Mouse (Mus musculus): ENCODE data around the gene Mbl1. TPM values are rescaled to one million over a fixed set of nuclear protein-coding genes. Genes with fewer than 3 reads are reported as not detected.
A peak's percentile ranks its signal among the peaks of the same experiment; 100 is the strongest.

Gene Mbl1
- polyA plus RNA-seq (2014; fragmentation: Nextera tagmentation; extraction: Ambion mirVana), result not detected in 2 replicates

- Histone ChIP-seq H3K9ac (no peak within 1 kb of the TSS), H3K27me3 (ENCODE audit: control insufficient read depth, insufficient read depth, low read length) (no peaks in the 10 kb centered on the region), H3K4me1 (replicated peaks; ENCODE audit: control insufficient read depth, insufficient read depth, low read length) (no peaks in the 10 kb centered on the region), H3K27ac (no peak within 1 kb of the TSS), H3K4me2 (replicated peaks) (no peak within 1 kb of the TSS), H3K36me3 (replicated peaks; ENCODE audit: control insufficient read depth, insufficient read depth) (no peaks in the 10 kb centered on the region), H3K9me3 (ENCODE audit: control insufficient read depth, low read length) (no peaks in the 10 kb centered on the region), H3K4me3 (replicated peaks; ENCODE audit: low read length) (no peak within 1 kb of the TSS)
- ATAC-seq (ENCODE audit: low FRiP score), result no peak
- WGBS, result 95% methylated on average over 7 of the region's 7 CpGs
- DNase-seq (ENCODE audit: low spot score), result no peak
Measured at GRCm38 (mm10) chr14:41151220-41151898, at the start of gene Mbl1. Gene Mbl1, plus strand, starts transcription at chr14:41151458.

- no peak overlapping the region for H3K4me2 ChIP-seq (replicated peaks)
- no peaks in the 10 kb centered on the region for H3K27me3 ChIP-seq (ENCODE audit: control insufficient read depth, insufficient read depth, low read length)
- no peak overlapping the region for H3K4me3 ChIP-seq (replicated peaks; ENCODE audit: low read length)
- H3K4me1 ChIP-seq (replicated peaks; ENCODE audit: control insufficient read depth, insufficient read depth, low read length), result no peaks in the 10 kb centered on the region
- no peaks in the 10 kb centered on the region for H3K9me3 ChIP-seq (ENCODE audit: control insufficient read depth, low read length)
- no peak overlapping the region for H3K27ac ChIP-seq
- 87% methylated on average over 2 of the region's 2 CpGs for WGBS
- DNase-seq (ENCODE audit: low spot score), result no peak
- H3K36me3 ChIP-seq (replicated peaks; ENCODE audit: control insufficient read depth, insufficient read depth), result no peaks in the 10 kb centered on the region
- ATAC-seq (ENCODE audit: low FRiP score), result no peak
- no peak overlapping the region for H3K9ac ChIP-seq
Measured at GRCm38 (mm10) chr14:41102269-41102668, 49.0 kb upstream of the Mbl1 start.

GRCm38 (mm10) chr14:41104853-41105444 is 46.3 kb upstream of the Mbl1 start, which contains the start of gene Mat1a:
Gene Mat1a, plus strand, starts transcription at chr14:41105035.
- DNase-seq (ENCODE audit: low spot score) (no peak), ATAC-seq (ENCODE audit: low FRiP score) (no peak)
- WGBS, result 78% methylated on average over 10 of the region's 10 CpGs
- Histone ChIP-seq H3K9ac (no peak within 1 kb of the TSS), H3K4me3 (replicated peaks; ENCODE audit: low read length) (no peak within 1 kb of the TSS), H3K9me3 (ENCODE audit: control insufficient read depth, low read length) (no peaks in the 10 kb centered on the region), H3K4me2 (replicated peaks) (no peak within 1 kb of the TSS), H3K4me1 (replicated peaks; ENCODE audit: control insufficient read depth, insufficient read depth, low read length) (no peaks in the 10 kb centered on the region), H3K27ac (no peak within 1 kb of the TSS), H3K27me3 (ENCODE audit: control insufficient read depth, insufficient read depth, low read length) (no peaks in the 10 kb centered on the region), H3K36me3 (replicated peaks; ENCODE audit: control insufficient read depth, insufficient read depth) (no peaks in the 10 kb centered on the region)

GRCm38 (mm10) chr14:41111031-41111668 is 40.1 kb upstream of the Mbl1 start:
- Histone ChIP-seq H3K4me1 (replicated peaks; ENCODE audit: control insufficient read depth, insufficient read depth, low read length) (no peaks in the 10 kb centered on the region), H3K27ac (no peak overlapping the region), H3K27me3 (ENCODE audit: control insufficient read depth, insufficient read depth, low read length) (no peaks in the 10 kb centered on the region), H3K4me2 (replicated peaks) (no peak overlapping the region), H3K36me3 (replicated peaks; ENCODE audit: control insufficient read depth, insufficient read depth) (no peaks in the 10 kb centered on the region), H3K9ac (no peak overlapping the region), H3K4me3 (replicated peaks; ENCODE audit: low read length) (no peak overlapping the region), H3K9me3 (ENCODE audit: control insufficient read depth, low read length) (no peaks in the 10 kb centered on the region)
- DNase-seq (ENCODE audit: low spot score) (no peak), ATAC-seq (ENCODE audit: low FRiP score) (no peak)
- 93% methylated on average over 7 of the region's 7 CpGs for WGBS

GRCm38 (mm10) chr14:41112944-41113343 is 38.3 kb upstream of the Mbl1 start:
- H3K36me3 ChIP-seq (replicated peaks; ENCODE audit: control insufficient read depth, insufficient read depth), result no peaks in the 10 kb centered on the region
- no peak for DNase-seq (ENCODE audit: low spot score)
- no peaks in the 10 kb centered on the region for H3K4me1 ChIP-seq (replicated peaks; ENCODE audit: control insufficient read depth, insufficient read depth, low read length)
- ATAC-seq (ENCODE audit: low FRiP score), result no peak
- WGBS, result 82% methylated on average over 4 of the region's 4 CpGs
- no peak overlapping the region for H3K27ac ChIP-seq
- H3K4me3 ChIP-seq (replicated peaks; ENCODE audit: low read length), result no peak overlapping the region
- H3K9me3 ChIP-seq (ENCODE audit: control insufficient read depth, low read length), result no peaks in the 10 kb centered on the region
- H3K27me3 ChIP-seq (ENCODE audit: control insufficient read depth, insufficient read depth, low read length), result no peaks in the 10 kb centered on the region
- H3K4me2 ChIP-seq (replicated peaks), result no peak overlapping the region
- no peak overlapping the region for H3K9ac ChIP-seq

GRCm38 (mm10) chr14:41116271-41116670 is 35.0 kb upstream of the Mbl1 start:
- Histone ChIP-seq H3K4me1 (replicated peaks; ENCODE audit: control insufficient read depth, insufficient read depth, low read length) (no peaks in the 10 kb centered on the region), H3K4me3 (replicated peaks; ENCODE audit: low read length) (no peak overlapping the region), H3K36me3 (replicated peaks; ENCODE audit: control insufficient read depth, insufficient read depth) (no peaks in the 10 kb centered on the region), H3K9ac (no peak overlapping the region), H3K4me2 (replicated peaks) (no peak overlapping the region), H3K27ac (no peak overlapping the region), H3K9me3 (ENCODE audit: control insufficient read depth, low read length) (no peaks in the 10 kb centered on the region), H3K27me3 (ENCODE audit: control insufficient read depth, insufficient read depth, low read length) (no peaks in the 10 kb centered on the region)
- ATAC-seq (ENCODE audit: low FRiP score), result no peak
- DNase-seq (ENCODE audit: low spot score), result no peak
- WGBS, result 89% methylated on average over 3 of the region's 3 CpGs

- Histone ChIP-seq H3K4me3 (replicated peaks; ENCODE audit: low read length) (no peak overlapping the region), H3K4me2 (replicated peaks) (no peak overlapping the region), H3K27ac (no peak overlapping the region), H3K9ac (no peak overlapping the region), H3K4me1 (replicated peaks; ENCODE audit: control insufficient read depth, insufficient read depth, low read length) (no peaks in the 10 kb centered on the region), H3K27me3 (ENCODE audit: control insufficient read depth, insufficient read depth, low read length) (no peaks in the 10 kb centered on the region), H3K36me3 (replicated peaks; ENCODE audit: control insufficient read depth, insufficient read depth) (no peaks in the 10 kb centered on the region), H3K9me3 (ENCODE audit: control insufficient read depth, low read length) (no peaks in the 10 kb centered on the region)
- DNase-seq (ENCODE audit: low spot score), result no peak
- no peak for ATAC-seq (ENCODE audit: low FRiP score)
- 89% methylated on average over 5 of the region's 5 CpGs for WGBS
Measured at GRCm38 (mm10) chr14:41124683-41125082, 26.6 kb upstream of the Mbl1 start.

GRCm38 (mm10) chr14:41127997-41128396 is 23.3 kb upstream of the Mbl1 start:
- H3K9ac ChIP-seq, result no peak overlapping the region
- 26% methylated on average over 4 of the region's 4 CpGs for WGBS
- no peaks in the 10 kb centered on the region for H3K27me3 ChIP-seq (ENCODE audit: control insufficient read depth, insufficient read depth, low read length)
- ATAC-seq (ENCODE audit: low FRiP score) (peak; percentile 60; the same call in 1 of the 2 replicates), DNase-seq (ENCODE audit: low spot score) (peak; percentile 61)
- H3K36me3 ChIP-seq (replicated peaks; ENCODE audit: control insufficient read depth, insufficient read depth), result no peaks in the 10 kb centered on the region
- H3K4me3 ChIP-seq (replicated peaks; ENCODE audit: low read length), result no peak overlapping the region
- H3K4me1 ChIP-seq (replicated peaks; ENCODE audit: control insufficient read depth, insufficient read depth, low read length), result no peaks in the 10 kb centered on the region
- H3K27ac ChIP-seq, result no peak overlapping the region
- H3K9me3 ChIP-seq (ENCODE audit: control insufficient read depth, low read length), result no peaks in the 10 kb centered on the region
- H3K4me2 ChIP-seq (replicated peaks), result no peak overlapping the region

- WGBS, result 94% methylated on average over 7 of the region's 7 CpGs
- Histone ChIP-seq H3K9me3 (ENCODE audit: control insufficient read depth, low read length) (no peaks in the 10 kb centered on the region), H3K4me1 (replicated peaks; ENCODE audit: control insufficient read depth, insufficient read depth, low read length) (no peaks in the 10 kb centered on the region), H3K27me3 (ENCODE audit: control insufficient read depth, insufficient read depth, low read length) (no peaks in the 10 kb centered on the region), H3K4me3 (replicated peaks; ENCODE audit: low read length) (no peak within 1 kb of the TSS), H3K27ac (no peak within 1 kb of the TSS), H3K9ac (no peak within 1 kb of the TSS), H3K4me2 (replicated peaks) (no peak within 1 kb of the TSS), H3K36me3 (replicated peaks; ENCODE audit: control insufficient read depth, insufficient read depth) (no peaks in the 10 kb centered on the region)
- no peak for DNase-seq (ENCODE audit: low spot score)
- no peak for ATAC-seq (ENCODE audit: low FRiP score)
Measured at GRCm38 (mm10) chr14:41131540-41131939, 19.7 kb upstream of the Mbl1 start, which contains the start of gene Sftpa1. Gene Sftpa1, plus strand, starts transcription at chr14:41131782.

All from hindbrain, embryonic 14.5 days (tissue).